Mouse (Mus musculus): Measurements from ENCODE around the gene Satb2. TPM values are rescaled to one million over a fixed set of nuclear protein-coding genes. Genes with fewer than 3 reads are reported as not detected.
"Not testable (repeated sequence)": the region's sequence is repeated elsewhere in the genome, so short reads cannot be mapped to it uniquely, and the experiment has no call there.

Gene Satb2
- polyA plus RNA-seq, 1 experiment from 2014 or later, result 1.2 TPM

GRCm38 (mm10) chr1:56812961-56813360, 165.5 kb downstream of the Satb2 start:
- Histone ChIP-seq H3K36me3 (no peaks in the 10 kb centered on the region), H3K4me3 (replicated peaks) (no peak overlapping the region), H3K27ac (replicated peaks) (no peak overlapping the region), H3K4me1 (0 out of 2 replicates have a peak, but pooled peaks cover 5% of the 10 kb centered on the region), H3K4me2 (no peak overlapping the region), H3K9ac (replicated peaks) (no peak overlapping the region), H3K27me3 (replicated peaks) (no peaks in the 10 kb centered on the region), H3K9me3 (replicated peaks) (no peaks in the 10 kb centered on the region)
- no peak for ATAC-seq (ENCODE audit: low FRiP score)
- whole genome bisulfite sequencing, result 91% methylated on average over 4 of the region's 4 CpGs

- no peaks in the 10 kb centered on the region for H3K27me3 ChIP-seq (replicated peaks)
- H3K4me2 ChIP-seq, result no peak overlapping the region
- 96% methylated on average over 3 of the region's 3 CpGs for WGBS
- H3K4me3 ChIP-seq (replicated peaks), result no peak overlapping the region
- no peak overlapping the region for H3K9ac ChIP-seq (replicated peaks)
- H3K9me3 ChIP-seq (replicated peaks), result no peaks in the 10 kb centered on the region
- no peaks in the 10 kb centered on the region for H3K36me3 ChIP-seq
- ATAC-seq (ENCODE audit: low FRiP score), result no peak
- no peak overlapping the region for H3K27ac ChIP-seq (replicated peaks)
- H3K4me1 ChIP-seq, result 0 out of 2 replicates have a peak, but pooled peaks cover 5% of the 10 kb centered on the region
Observed at GRCm38 (mm10) chr1:56811486-56811885, 167.0 kb downstream of the Satb2 start.

DNA sequence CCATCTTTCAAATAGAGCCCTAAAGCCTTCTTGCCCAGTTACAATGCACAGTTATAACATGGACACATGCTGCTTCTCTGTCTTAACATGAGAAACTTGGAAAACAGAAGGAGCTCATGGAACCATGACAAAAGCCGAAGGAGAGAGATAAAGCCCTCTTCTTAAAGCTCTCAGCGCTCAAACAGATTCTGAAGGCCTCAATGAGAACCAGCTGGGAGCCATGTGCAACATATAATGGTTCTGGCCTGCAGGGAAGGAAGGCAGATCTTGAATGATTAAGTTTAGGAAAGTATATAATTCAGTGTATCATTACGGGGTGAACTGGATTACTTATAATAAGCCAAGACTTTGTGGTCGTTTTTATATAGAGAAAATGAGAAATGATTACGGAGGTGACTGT, 172.4 kb downstream of the Satb2 start:
- H3K4me1 ChIP-seq, result no peaks in the 10 kb centered on the region
- no peak overlapping the region for H3K9ac ChIP-seq (replicated peaks)
- no peaks in the 10 kb centered on the region for H3K27me3 ChIP-seq (replicated peaks)
- no peak overlapping the region for H3K27ac ChIP-seq (replicated peaks)
- no peak overlapping the region for H3K4me2 ChIP-seq
- H3K36me3 ChIP-seq, result no peaks in the 10 kb centered on the region
- ATAC-seq (ENCODE audit: low FRiP score), result no peak
- WGBS, result 82% methylated on average over 5 of the region's 5 CpGs
- no peak overlapping the region for H3K4me3 ChIP-seq (replicated peaks)
- no peaks in the 10 kb centered on the region for H3K9me3 ChIP-seq (replicated peaks)

DNA sequence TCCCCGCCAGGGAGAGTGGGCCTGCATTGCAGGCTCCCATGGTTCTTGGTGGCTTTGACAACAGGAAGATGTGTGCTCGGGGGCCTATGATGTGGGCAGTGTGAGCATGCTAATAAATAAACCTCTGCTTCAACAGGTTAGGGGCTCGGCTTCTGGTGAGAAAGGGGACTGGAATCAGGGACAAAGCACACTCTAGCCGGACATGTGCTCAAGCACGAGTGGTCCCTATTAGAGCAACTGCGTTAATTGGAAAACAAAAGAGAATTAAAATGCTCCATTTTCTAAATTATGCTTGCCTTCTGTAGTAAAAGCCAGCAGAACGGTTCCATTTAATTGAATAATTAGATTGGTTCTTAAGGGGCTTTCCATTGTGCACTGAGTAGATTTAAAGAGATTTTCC, 177.8 kb downstream of the Satb2 start:
- Histone ChIP-seq H3K4me3 (replicated peaks) (no peak overlapping the region), H3K36me3 (no peaks in the 10 kb centered on the region), H3K27me3 (replicated peaks) (no peaks in the 10 kb centered on the region), H3K9ac (replicated peaks) (no peak overlapping the region), H3K9me3 (replicated peaks) (no peaks in the 10 kb centered on the region), H3K4me2 (no peak overlapping the region), H3K4me1 (no peaks in the 10 kb centered on the region), H3K27ac (replicated peaks) (no peak overlapping the region)
- ATAC-seq (ENCODE audit: low FRiP score), result no peak
- WGBS, result 51% methylated on average over 7 of the region's 7 CpGs

DNA sequence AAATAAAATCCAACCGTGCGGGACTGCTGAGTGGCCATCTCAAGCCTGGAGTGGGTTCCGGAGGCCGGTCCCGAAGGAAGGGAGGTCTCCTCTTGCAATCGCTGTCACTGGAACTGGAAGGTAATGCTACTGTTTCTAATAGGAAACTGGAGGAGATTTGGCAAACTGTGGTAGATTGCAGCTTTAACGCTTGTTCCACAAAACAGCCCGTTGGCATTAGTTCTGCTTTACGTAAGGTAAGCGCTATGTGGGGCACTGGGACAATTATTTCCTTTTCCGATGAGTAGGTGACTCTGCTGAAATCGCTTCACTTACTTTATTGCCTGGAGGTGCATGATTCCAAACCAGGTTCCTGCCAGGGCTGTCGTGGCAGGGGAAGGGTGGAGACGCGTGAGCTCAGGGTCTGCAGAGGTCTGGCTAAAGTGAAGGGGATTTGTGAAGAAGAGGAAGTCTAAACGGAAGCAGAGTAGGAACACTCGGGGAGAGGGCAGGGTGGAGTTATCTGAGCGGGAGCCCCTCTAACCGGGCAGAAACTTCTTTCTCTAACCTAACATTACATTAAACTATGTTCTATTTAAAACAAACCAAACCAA, 183.3 kb downstream of the Satb2 start:
- Histone ChIP-seq H3K27ac (replicated peaks) (no peak overlapping the region), H3K4me2 (no peak overlapping the region), H3K9me3 (replicated peaks) (no peaks in the 10 kb centered on the region), H3K4me3 (replicated peaks) (no peak overlapping the region), H3K36me3 (no peaks in the 10 kb centered on the region), H3K27me3 (replicated peaks) (no peaks in the 10 kb centered on the region), H3K9ac (replicated peaks) (no peak overlapping the region), H3K4me1 (no peaks in the 10 kb centered on the region)
- 86% methylated on average over 19 of the region's 19 CpGs for WGBS
- ATAC-seq (ENCODE audit: low FRiP score), result no peak

GRCm38 (mm10) chr1:56789641-56790040, 188.8 kb downstream of the Satb2 start:
- ATAC-seq (ENCODE audit: low FRiP score), result no peak
- Histone ChIP-seq H3K27ac (replicated peaks) (no peak overlapping the region), H3K4me3 (replicated peaks) (no peak overlapping the region), H3K9me3 (replicated peaks) (no peaks in the 10 kb centered on the region), H3K36me3 (no peaks in the 10 kb centered on the region), H3K27me3 (replicated peaks) (no peaks in the 10 kb centered on the region), H3K9ac (replicated peaks) (no peak overlapping the region), H3K4me1 (no peaks in the 10 kb centered on the region), H3K4me2 (no peak overlapping the region)
- WGBS, result 83% methylated on average over 2 of the region's 2 CpGs

DNA sequence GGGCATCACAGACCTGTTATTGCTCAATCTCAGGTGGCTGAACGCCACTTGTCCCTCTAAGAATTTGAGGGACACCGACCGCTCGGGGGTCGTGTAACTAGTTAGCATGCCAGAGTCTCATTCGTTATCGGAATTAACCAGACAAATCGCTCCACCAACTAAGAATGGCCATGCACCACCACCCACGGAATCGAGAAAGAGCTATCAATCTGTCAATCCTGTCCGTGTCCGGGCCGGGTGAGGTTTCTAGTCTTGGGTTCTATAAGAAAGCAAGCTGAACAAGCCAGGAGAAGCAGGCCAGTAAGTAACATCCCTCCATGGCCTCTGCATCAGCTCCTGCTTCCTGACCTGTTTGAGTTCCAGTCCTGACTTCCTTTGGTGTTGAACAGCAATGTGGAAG, 196.3 kb downstream of the Satb2 start:
- H3K4me1 ChIP-seq; H3K27me3 ChIP-seq (replicated peaks); H3K9ac ChIP-seq (replicated peaks); H3K9me3 ChIP-seq (replicated peaks); ATAC-seq (ENCODE audit: low FRiP score); H3K4me2 ChIP-seq; H3K27ac ChIP-seq (replicated peaks); H3K4me3 ChIP-seq (replicated peaks); H3K36me3 ChIP-seq: not testable (repeated sequence)
- 91% methylated on average over 13 of the region's 13 CpGs for WGBS

- ATAC-seq (ENCODE audit: low FRiP score), result no peak
- no peak overlapping the region for H3K27ac ChIP-seq (replicated peaks)
- no peak overlapping the region for H3K4me2 ChIP-seq
- H3K36me3 ChIP-seq, result no peaks in the 10 kb centered on the region
- H3K9me3 ChIP-seq (replicated peaks), result no peaks in the 10 kb centered on the region
- WGBS, result 93% methylated on average over 1 of the region's 1 CpGs
- H3K9ac ChIP-seq (replicated peaks), result no peak overlapping the region
- no peak overlapping the region for H3K4me3 ChIP-seq (replicated peaks)
- no peaks in the 10 kb centered on the region for H3K27me3 ChIP-seq (replicated peaks)
- H3K4me1 ChIP-seq, result no peaks in the 10 kb centered on the region
Observed at GRCm38 (mm10) chr1:56764205-56764604, 214.2 kb downstream of the Satb2 start.

GRCm38 (mm10) chr1:56761512-56761911, 216.9 kb downstream of the Satb2 start:
- Histone ChIP-seq H3K36me3 (no peaks in the 10 kb centered on the region), H3K4me1 (no peaks in the 10 kb centered on the region), H3K9me3 (replicated peaks) (no peaks in the 10 kb centered on the region), H3K27ac (replicated peaks) (no peak overlapping the region), H3K27me3 (replicated peaks) (no peaks in the 10 kb centered on the region), H3K4me2 (no peak overlapping the region), H3K4me3 (replicated peaks) (no peak overlapping the region), H3K9ac (replicated peaks) (no peak overlapping the region)
- no peak for ATAC-seq (ENCODE audit: low FRiP score)
- WGBS, result 100% methylated on average over 1 of the region's 1 CpGs

- Histone ChIP-seq H3K36me3 (no peaks in the 10 kb centered on the region), H3K9me3 (replicated peaks) (no peaks in the 10 kb centered on the region), H3K4me2 (no peak overlapping the region), H3K9ac (replicated peaks) (no peak overlapping the region), H3K4me3 (replicated peaks) (no peak overlapping the region), H3K4me1 (no peaks in the 10 kb centered on the region), H3K27me3 (replicated peaks) (no peaks in the 10 kb centered on the region), H3K27ac (replicated peaks) (no peak overlapping the region)
- WGBS, result 68% methylated on average over 1 of the region's 1 CpGs
- no peak for ATAC-seq (ENCODE audit: low FRiP score)
Observed at GRCm38 (mm10) chr1:56753283-56753682, 225.2 kb downstream of the Satb2 start.

- H3K36me3 ChIP-seq, result no peaks in the 10 kb centered on the region
- WGBS, result 93% methylated on average over 2 of the region's 2 CpGs
- H3K4me2 ChIP-seq, result no peak overlapping the region
- no peak overlapping the region for H3K9ac ChIP-seq (replicated peaks)
- H3K9me3 ChIP-seq (replicated peaks), result no peaks in the 10 kb centered on the region
- H3K27me3 ChIP-seq (replicated peaks), result no peaks in the 10 kb centered on the region
- H3K27ac ChIP-seq (replicated peaks), result no peak overlapping the region
- ATAC-seq (ENCODE audit: low FRiP score), result no peak
- H3K4me3 ChIP-seq (replicated peaks), result no peak overlapping the region
- no peaks in the 10 kb centered on the region for H3K4me1 ChIP-seq
Observed at GRCm38 (mm10) chr1:56750693-56751092, 227.8 kb downstream of the Satb2 start.

GRCm38 (mm10) chr1:56749629-56750311, 228.7 kb downstream of the Satb2 start:
- WGBS, result 85% methylated on average over 16 of the region's 16 CpGs
- Histone ChIP-seq H3K4me2 (no peak overlapping the region), H3K36me3 (no peaks in the 10 kb centered on the region), H3K4me1 (no peaks in the 10 kb centered on the region), H3K4me3 (replicated peaks) (no peak overlapping the region), H3K27ac (replicated peaks) (no peak overlapping the region), H3K9ac (replicated peaks) (no peak overlapping the region), H3K9me3 (replicated peaks) (no peaks in the 10 kb centered on the region), H3K27me3 (replicated peaks) (no peaks in the 10 kb centered on the region)
- no peak for ATAC-seq (ENCODE audit: low FRiP score)

All from neural tube, embryonic 15.5 days (tissue).